Mouse (Mus musculus) E14TG2a.4 (cell line): ENCODE measurements around the gene Iqcf5.

Experiments
- CTCF ChIP-seq: conservative IDR thresholded peaks from 2 replicates; pipeline ENCODE4 v1.5.1; 2014; ENCODE audit warnings: low read length
- NANOG ChIP-seq: IDR thresholded peaks from 2 replicates; pipeline ENCODE4 v1.6.1; 2014; ENCODE audit warnings: borderline replicate concordance, low read length, mixed read lengths

GRCm38 (mm10) chr9:106509356-106509755, 5.0 kb upstream of the Iqcf5 start:
- TF ChIP-seq CTCF (no peak), NANOG (no peak)
